Mouse (Mus musculus): ENCODE results near the gene Rab11fip5. TPM values are rescaled to one million over a fixed set of nuclear protein-coding genes. Genes with fewer than 3 reads are reported as not detected.

Gene Rab11fip5
- polyA plus RNA-seq, 1 experiment from 2014 or later = 15.7 TPM

- peak overlapping the region; percentile 82 for H3K4me3 ChIP-seq (ENCODE audit: low read depth, low read length)
- no peak overlapping the region for H3K9ac ChIP-seq (ENCODE audit: low read depth, low read length)
- no peak for ATAC-seq (ENCODE audit: low read depth)
- H3K27ac ChIP-seq (replicated peaks; ENCODE audit: low read depth, low read length) = no peak overlapping the region
- H3K27me3 ChIP-seq (replicated peaks; ENCODE audit: control insufficient read depth, insufficient read depth, low read length) = no peaks in the 10 kb centered on the region
- H3K36me3 ChIP-seq (ENCODE audit: control insufficient read depth, insufficient read depth, low read length) = 0 out of 2 replicates have a peak, but pooled peaks cover 1% of the 10 kb centered on the region
- H3K9me3 ChIP-seq (ENCODE audit: control insufficient read depth, low read length) = no peaks in the 10 kb centered on the region
- H3K4me2 ChIP-seq (ENCODE audit: low read depth, low read length) = peak overlapping the region; percentile 98
- 16% methylated on average over 8 of the region's 8 CpGs for WGBS
- DNase-seq (ENCODE audit: low spot score) = no peak
- H3K4me1 ChIP-seq (ENCODE audit: control insufficient read depth, insufficient read depth, low read length) = no peaks in the 10 kb centered on the region
Observed at GRCm38 (mm10) chr6:85331736-85332135, 42.7 kb downstream of the Rab11fip5 start.

GRCm38 (mm10) chr6:85331221-85331735 lies 43.2 kb downstream of the Rab11fip5 start:
- Histone ChIP-seq H3K4me2 (ENCODE audit: low read depth, low read length) (peak overlapping the region; percentile 98; the same call in 1 of the 2 replicates), H3K9ac (ENCODE audit: low read depth, low read length) (no peak overlapping the region), H3K9me3 (ENCODE audit: control insufficient read depth, low read length) (no peaks in the 10 kb centered on the region), H3K36me3 (ENCODE audit: control insufficient read depth, insufficient read depth, low read length) (no peaks in the 10 kb centered on the region), H3K4me3 (ENCODE audit: low read depth, low read length) (no peak overlapping the region), H3K27ac (replicated peaks; ENCODE audit: low read depth, low read length) (no peak overlapping the region), H3K27me3 (replicated peaks; ENCODE audit: control insufficient read depth, insufficient read depth, low read length) (no peaks in the 10 kb centered on the region), H3K4me1 (ENCODE audit: control insufficient read depth, insufficient read depth, low read length) (no peaks in the 10 kb centered on the region)
- no peak for ATAC-seq (ENCODE audit: low read depth)
- 41% methylated on average over 6 of the region's 6 CpGs for WGBS
- peak; percentile 12 for DNase-seq (ENCODE audit: low spot score)

DNA sequence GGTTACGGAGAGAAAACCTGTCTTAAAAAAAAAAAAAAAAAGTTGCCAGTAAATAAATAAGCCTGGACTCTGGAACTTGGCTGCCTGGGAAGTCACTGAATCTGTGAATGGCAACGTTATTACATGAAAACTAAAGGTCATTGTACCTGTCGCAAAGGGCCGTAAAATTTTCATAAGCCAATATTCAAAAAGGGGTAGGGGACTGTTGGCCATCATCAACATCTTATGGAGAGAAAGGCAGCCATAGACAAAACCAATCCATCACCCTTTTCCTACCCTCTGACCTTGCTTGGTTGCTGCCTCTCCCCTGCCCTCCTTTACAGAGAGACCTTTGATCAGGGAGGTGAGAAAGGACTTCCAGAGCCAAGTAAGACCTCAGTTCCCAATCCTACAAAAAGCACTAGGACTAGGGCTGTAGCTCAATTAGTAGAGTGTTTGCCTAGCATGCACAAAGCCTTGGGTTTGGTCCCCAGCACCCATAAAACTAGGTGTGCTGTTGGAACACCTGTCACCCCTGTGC lies 44.7 kb downstream of the Rab11fip5 start:
- H3K9me3 ChIP-seq (ENCODE audit: control insufficient read depth, low read length) = no peaks in the 10 kb centered on the region
- H3K27me3 ChIP-seq (replicated peaks; ENCODE audit: control insufficient read depth, insufficient read depth, low read length) = no peaks in the 10 kb centered on the region
- no peak overlapping the region for H3K9ac ChIP-seq (ENCODE audit: low read depth, low read length)
- 92% methylated on average over 4 of the region's 4 CpGs for WGBS
- no peak overlapping the region for H3K4me2 ChIP-seq (ENCODE audit: low read depth, low read length)
- ATAC-seq (ENCODE audit: low read depth) (no peak), DNase-seq (ENCODE audit: low spot score) (no peak)
- H3K4me1 ChIP-seq (ENCODE audit: control insufficient read depth, insufficient read depth, low read length) = no peaks in the 10 kb centered on the region
- no peak overlapping the region for H3K4me3 ChIP-seq (ENCODE audit: low read depth, low read length)
- H3K27ac ChIP-seq (replicated peaks; ENCODE audit: low read depth, low read length) = no peak overlapping the region
- no peaks in the 10 kb centered on the region for H3K36me3 ChIP-seq (ENCODE audit: control insufficient read depth, insufficient read depth, low read length)

DNA sequence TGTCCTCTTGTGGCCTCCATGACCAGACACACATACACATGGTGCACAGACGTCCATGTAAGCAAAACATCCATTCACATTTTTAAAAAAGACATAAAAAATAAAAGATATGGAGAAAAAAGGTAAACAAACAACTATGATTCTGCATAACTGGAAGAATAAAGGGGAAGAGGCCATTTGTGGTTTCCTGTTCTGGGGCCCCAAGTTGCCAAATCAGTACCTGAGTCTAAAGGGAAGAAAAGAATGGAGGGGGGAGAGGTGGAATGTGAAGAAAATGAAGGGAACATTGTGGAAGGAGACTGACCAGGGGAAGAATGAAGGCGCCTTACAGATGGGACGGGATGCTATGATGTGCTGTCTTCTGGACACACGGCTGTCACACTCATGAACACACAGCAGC lies 47.9 kb downstream of the Rab11fip5 start:
- Histone ChIP-seq H3K4me2 (ENCODE audit: low read depth, low read length) (no peak overlapping the region), H3K27me3 (replicated peaks; ENCODE audit: control insufficient read depth, insufficient read depth, low read length) (no peaks in the 10 kb centered on the region), H3K4me3 (ENCODE audit: low read depth, low read length) (no peak overlapping the region), H3K4me1 (ENCODE audit: control insufficient read depth, insufficient read depth, low read length) (no peaks in the 10 kb centered on the region), H3K36me3 (ENCODE audit: control insufficient read depth, insufficient read depth, low read length) (no peaks in the 10 kb centered on the region), H3K9me3 (ENCODE audit: control insufficient read depth, low read length) (no peaks in the 10 kb centered on the region), H3K27ac (replicated peaks; ENCODE audit: low read depth, low read length) (no peak overlapping the region), H3K9ac (ENCODE audit: low read depth, low read length) (no peak overlapping the region)
- ATAC-seq (ENCODE audit: low read depth) (no peak), DNase-seq (ENCODE audit: low spot score) (no peak)
- 83% methylated on average over 4 of the region's 4 CpGs for WGBS

GRCm38 (mm10) chr6:85325109-85325508 lies 49.3 kb downstream of the Rab11fip5 start:
- WGBS = 16% methylated on average over 2 of the region's 2 CpGs
- Histone ChIP-seq H3K4me1 (ENCODE audit: control insufficient read depth, insufficient read depth, low read length) (no peaks in the 10 kb centered on the region), H3K36me3 (ENCODE audit: control insufficient read depth, insufficient read depth, low read length) (no peaks in the 10 kb centered on the region), H3K27ac (replicated peaks; ENCODE audit: low read depth, low read length) (no peak overlapping the region), H3K27me3 (replicated peaks; ENCODE audit: control insufficient read depth, insufficient read depth, low read length) (no peaks in the 10 kb centered on the region), H3K4me2 (ENCODE audit: low read depth, low read length) (no peak overlapping the region), H3K9ac (ENCODE audit: low read depth, low read length) (no peak overlapping the region), H3K9me3 (ENCODE audit: control insufficient read depth, low read length) (no peaks in the 10 kb centered on the region), H3K4me3 (ENCODE audit: low read depth, low read length) (no peak overlapping the region)
- ATAC-seq (ENCODE audit: low read depth) (no peak), DNase-seq (ENCODE audit: low spot score) (peak; percentile 3)

DNA sequence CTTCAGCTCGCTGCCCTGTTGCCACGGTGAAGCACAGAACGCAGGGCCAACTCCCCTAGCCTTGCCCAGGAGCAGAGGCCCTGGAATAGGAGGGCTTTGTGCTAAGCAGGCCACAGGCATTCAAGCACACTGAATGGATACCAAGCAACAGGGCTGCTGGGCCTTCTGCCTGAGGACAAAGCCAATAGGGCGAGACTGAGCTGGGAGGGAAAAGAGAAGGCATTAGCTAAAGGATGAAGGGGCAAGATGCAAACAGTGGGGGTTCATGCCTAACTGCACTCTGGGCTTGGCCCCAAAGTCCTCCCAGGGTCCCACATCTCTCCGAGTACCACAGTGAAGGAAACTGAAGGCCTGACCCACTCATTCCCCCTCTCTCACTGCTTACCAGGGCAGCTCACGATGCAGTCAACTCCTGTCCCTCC lies 54.0 kb downstream of the Rab11fip5 start:
- 72% methylated on average over 5 of the region's 6 CpGs for WGBS
- ATAC-seq (ENCODE audit: low read depth) = peak; percentile 44; the same call in 1 of the 2 replicates

DNA sequence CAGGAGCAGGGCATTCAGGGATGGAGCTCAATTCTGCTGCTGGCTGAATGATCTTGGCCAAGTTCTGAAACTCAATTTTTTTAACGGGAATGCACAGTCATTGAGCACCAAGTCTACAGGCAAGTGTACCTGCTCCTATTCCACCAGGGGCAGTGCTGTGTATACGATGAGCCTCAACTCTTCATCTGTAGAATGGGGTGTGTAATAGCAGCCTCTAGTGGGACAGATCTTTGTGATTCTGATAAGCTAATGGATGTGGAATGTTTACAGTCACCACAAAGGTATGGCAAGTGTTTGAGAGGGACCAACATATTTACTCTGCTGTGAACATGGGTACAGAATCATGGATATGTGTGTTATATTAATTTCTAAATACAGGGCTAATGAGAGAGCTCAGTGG lies 58.2 kb downstream of the Rab11fip5 start:
- Histone ChIP-seq H3K36me3 (ENCODE audit: control insufficient read depth, insufficient read depth, low read length) (no peaks in the 10 kb centered on the region), H3K4me2 (ENCODE audit: low read depth, low read length) (no peak overlapping the region), H3K4me3 (ENCODE audit: low read depth, low read length) (no peak overlapping the region), H3K27me3 (replicated peaks; ENCODE audit: control insufficient read depth, insufficient read depth, low read length) (no peaks in the 10 kb centered on the region), H3K4me1 (ENCODE audit: control insufficient read depth, insufficient read depth, low read length) (no peaks in the 10 kb centered on the region), H3K9me3 (ENCODE audit: control insufficient read depth, low read length) (no peaks in the 10 kb centered on the region), H3K9ac (ENCODE audit: low read depth, low read length) (no peak overlapping the region), H3K27ac (replicated peaks; ENCODE audit: low read depth, low read length) (no peak overlapping the region)
- 81% methylated on average over 2 of the region's 2 CpGs for WGBS
- ATAC-seq (ENCODE audit: low read depth) (no peak), DNase-seq (ENCODE audit: low spot score) (no peak)

More for the DNA sequence above, 54.0 kb downstream of the Rab11fip5 start:
- DNase-seq (ENCODE audit: low spot score) = peak; percentile 9
- Histone ChIP-seq H3K27ac (replicated peaks; ENCODE audit: low read depth, low read length) (no peak overlapping the region), H3K9me3 (ENCODE audit: control insufficient read depth, low read length) (no peaks in the 10 kb centered on the region), H3K4me3 (ENCODE audit: low read depth, low read length) (no peak overlapping the region), H3K36me3 (ENCODE audit: control insufficient read depth, insufficient read depth, low read length) (no peaks in the 10 kb centered on the region), H3K27me3 (replicated peaks; ENCODE audit: control insufficient read depth, insufficient read depth, low read length) (no peaks in the 10 kb centered on the region), H3K9ac (ENCODE audit: low read depth, low read length) (no peak overlapping the region), H3K4me1 (ENCODE audit: control insufficient read depth, insufficient read depth, low read length) (no peaks in the 10 kb centered on the region), H3K4me2 (ENCODE audit: low read depth, low read length) (no peak overlapping the region)

GRCm38 (mm10) chr6:85314064-85314798 lies 60.2 kb downstream of the Rab11fip5 start:
- Histone ChIP-seq H3K27me3 (replicated peaks; ENCODE audit: control insufficient read depth, insufficient read depth, low read length) (no peaks in the 10 kb centered on the region), H3K27ac (replicated peaks; ENCODE audit: low read depth, low read length) (no peak overlapping the region), H3K4me3 (ENCODE audit: low read depth, low read length) (no peak overlapping the region), H3K4me2 (ENCODE audit: low read depth, low read length) (0 out of 2 replicates have a peak overlapping the region, but pooled peaks have one; percentile 3), H3K9me3 (ENCODE audit: control insufficient read depth, low read length) (no peaks in the 10 kb centered on the region), H3K9ac (ENCODE audit: low read depth, low read length) (no peak overlapping the region), H3K36me3 (ENCODE audit: control insufficient read depth, insufficient read depth, low read length) (no peaks in the 10 kb centered on the region), H3K4me1 (ENCODE audit: control insufficient read depth, insufficient read depth, low read length) (no peaks in the 10 kb centered on the region)
- ATAC-seq (ENCODE audit: low read depth) = peak; percentile 22; the same call in 1 of the 2 replicates
- DNase-seq (ENCODE audit: low spot score) = peak; percentile 66
- WGBS = 39% methylated on average over 9 of the region's 9 CpGs
